Mouse (Mus musculus): ENCODE measurements around the gene Utp11. TPM values are rescaled to one million over a fixed set of nuclear protein-coding genes. Genes with fewer than 3 reads are reported as not detected.
"Not testable (repeated sequence)": the region's sequence is repeated elsewhere in the genome, so short reads cannot be mapped to it uniquely, and the experiment has no call there.

Gene Utp11
- total RNA-seq, 2 experiments from 2014 or later: 14.1 to 14.3 TPM

GRCm38 (mm10) chr4:124707381-124708199 lies 14.2 kb upstream of the Utp11 start:
- intact Hi-C loops (cut with DNase I); DNase-seq (ENCODE audit: low spot score in 2 of 2): not testable (repeated sequence)

GRCm38 (mm10) chr4:124705661-124706269 lies 12.4 kb upstream of the Utp11 start:
- intact Hi-C loops (cut with DNase I): no loop called here
- DNase-seq (ENCODE audit: low spot score in 2 of 2): no peak

GRCm38 (mm10) chr4:124704797-124705474 lies 11.5 kb upstream of the Utp11 start:
- intact Hi-C loops (cut with DNase I): no loop called here
- no peak for DNase-seq (ENCODE audit: low spot score in 2 of 2)

GRCm38 (mm10) chr4:124703881-124704796 lies 10.7 kb upstream of the Utp11 start:
- intact Hi-C loops (cut with DNase I): no loop called here
- no peak for DNase-seq (ENCODE audit: low spot score in 2 of 2)

GRCm38 (mm10) chr4:124703406-124703805 lies 10.0 kb upstream of the Utp11 start:
- DNase-seq (ENCODE audit: low spot score in 2 of 2): no peak
- intact Hi-C loops (cut with DNase I): no loop called here

GRCm38 (mm10) chr4:124701916-124702315 lies 8.5 kb upstream of the Utp11 start:
- intact Hi-C loops (cut with DNase I): no loop called here
- no peak for DNase-seq (ENCODE audit: low spot score in 2 of 2)

- DNase-seq (ENCODE audit: low spot score in 2 of 2): no peak
- intact Hi-C loops (cut with DNase I): no loop called here
These were observed 7.8 kb upstream of the Utp11 start for GRCm38 (mm10) chr4:124701052-124701845.

GRCm38 (mm10) chr4:124700248-124700971 lies 7.0 kb upstream of the Utp11 start, which contains the start of gene Fhl3:
TSS of gene Fhl3 (plus strand) at chr4:124700701.
- intact Hi-C loops (cut with DNase I): no loop called here
- DNase-seq (ENCODE audit: low spot score in 2 of 2): no peak

GRCm38 (mm10) chr4:124699791-124700190 lies 6.4 kb upstream of the Utp11 start:
- no peak for DNase-seq (ENCODE audit: low spot score in 2 of 2)
- intact Hi-C loops (cut with DNase I): no loop called here

- intact Hi-C loops (cut with DNase I): no loop called here
- DNase-seq (ENCODE audit: low spot score in 2 of 2): no peak
These were observed 2.6 kb upstream of the Utp11 start for GRCm38 (mm10) chr4:124695786-124696516.

GRCm38 (mm10) chr4:124694572-124694971 lies 1.2 kb upstream of the Utp11 start:
- no peak for DNase-seq (ENCODE audit: low spot score in 2 of 2)
- intact Hi-C loops (cut with DNase I): no loop called here

- DNase-seq (ENCODE audit: low spot score in 2 of 2): no peak
- intact Hi-C loops (cut with DNase I): no loop called here
These were observed 961 bp downstream of the Utp11 start for GRCm38 (mm10) chr4:124692416-124692861.

- intact Hi-C loops (cut with DNase I): no loop called here
These were observed 1.9 kb downstream of the Utp11 start for GRCm38 (mm10) chr4:124691455-124691854.

GRCm38 (mm10) chr4:124685897-124686402 lies 7.5 kb downstream of the Utp11 start:
- no peak for DNase-seq (ENCODE audit: low spot score in 2 of 2)
- intact Hi-C loops (cut with DNase I): no loop called here

More at GRCm38 (mm10) chr4:124691455-124691854, 1.9 kb downstream of the Utp11 start:
- DNase-seq (ENCODE audit: low spot score in 2 of 2): no peak

- no peak for DNase-seq (ENCODE audit: low spot score in 2 of 2)
- intact Hi-C loops (cut with DNase I): no loop called here
These were observed 7.9 kb downstream of the Utp11 start for GRCm38 (mm10) chr4:124685453-124685852.

GRCm38 (mm10) chr4:124685004-124685403 lies 8.4 kb downstream of the Utp11 start:
- no peak for DNase-seq (ENCODE audit: low spot score in 2 of 2)

GRCm38 (mm10) chr4:124683474-124683873 lies 9.9 kb downstream of the Utp11 start:
- intact Hi-C loops (cut with DNase I): no loop called here
- DNase-seq (ENCODE audit: low spot score in 2 of 2): no peak

More at GRCm38 (mm10) chr4:124685004-124685403, 8.4 kb downstream of the Utp11 start:
- intact Hi-C loops (cut with DNase I): no loop called here

Data from left cerebral cortex, postnatal 14 days (tissue).